Mouse (Mus musculus): ENCODE data around the gene Gad1. TPM values are rescaled to one million over a fixed set of nuclear protein-coding genes. Genes with fewer than 3 reads are reported as not detected.

Gad1 gene
- polyA plus RNA-seq, 1 experiment from 2014 or later = 131 TPM

DNA sequence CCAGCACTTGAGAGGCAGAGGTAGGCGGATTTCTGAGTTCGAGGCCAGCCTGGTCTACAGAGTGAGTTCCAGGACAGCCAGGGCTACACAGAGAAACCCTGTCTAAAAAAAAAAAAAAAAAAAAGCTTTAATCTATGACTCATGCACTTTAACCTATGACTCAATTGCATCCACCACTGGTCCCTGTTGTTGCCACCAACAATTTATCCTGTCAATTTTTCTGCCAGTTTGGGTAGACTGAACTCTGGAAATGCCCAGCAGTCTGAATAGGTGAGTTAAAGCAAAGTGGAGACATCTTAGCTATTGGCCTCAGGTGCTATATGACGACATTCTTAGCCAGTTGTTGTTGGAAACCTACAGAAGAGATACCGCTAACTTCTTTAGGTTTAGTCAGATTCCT is 96.6 kb downstream of the Gad1 start:
- H3K36me3 ChIP-seq (ENCODE audit: control insufficient read depth, insufficient read depth, low read length) = no peaks in the 10 kb centered on the region
- no peaks in the 10 kb centered on the region for H3K4me1 ChIP-seq (ENCODE audit: control insufficient read depth, insufficient read depth, low read depth, low read length)
- no peak overlapping the region for H3K27ac ChIP-seq (ENCODE audit: low read depth, low read length)
- H3K4me2 ChIP-seq (ENCODE audit: low read length) = no peak overlapping the region
- no peaks in the 10 kb centered on the region for H3K27me3 ChIP-seq (replicated peaks; ENCODE audit: control insufficient read depth, insufficient read depth, low read length)
- no peak overlapping the region for H3K9ac ChIP-seq (ENCODE audit: low read depth, low read length)
- 91% methylated on average over 4 of the region's 4 CpGs for WGBS
- no peak for ATAC-seq
- no peak overlapping the region for H3K4me3 ChIP-seq (ENCODE audit: low read length)
- no peaks in the 10 kb centered on the region for H3K9me3 ChIP-seq (ENCODE audit: control insufficient read depth, low read length)

Other genes with a start within 250 kb of the Gad1 start
- 7.1 and 9.2 TPM in 2 replicates for gene Sp5, start 78.1 kb upstream of the Gad1 start, polyA plus RNA-seq (2015; fragmentation: Nextera tagmentation; extraction: Ambion mirVana)
- 3.1 and 4.0 TPM in 2 replicates for gene Erich2, start 44.3 kb upstream of the Gad1 start, polyA plus RNA-seq (2015; fragmentation: Nextera tagmentation; extraction: Ambion mirVana)
- gene Gorasp2, start 108.5 kb downstream of the Gad1 start, polyA plus RNA-seq (2015; fragmentation: Nextera tagmentation; extraction: Ambion mirVana) = 141 and 150 TPM in 2 replicates
- gene Gm26558, start 109.0 kb downstream of the Gad1 start, polyA plus RNA-seq (2015; fragmentation: Nextera tagmentation; extraction: Ambion mirVana) = 3.3 TPM in 2 replicates

Data from hindbrain, embryonic 16.5 days (tissue).